Mouse (Mus musculus) forebrain, postnatal 0 days (tissue): ENCODE measurements around the gene Mastl. TPM values are rescaled to one million over a fixed set of nuclear protein-coding genes. Genes with fewer than 3 reads are reported as not detected.
A peak's percentile ranks its signal among the peaks of the same experiment; 100 is the strongest.

Experiments used
- ATAC-seq: fragments of 200-750 bp; cut with Nextera tagmentation; 2 replicates; pipeline ENCODE4 v1.8.0; 2017; ENCODE audit warnings: mild to moderate bottlenecking, moderate library complexity
- DNase-seq: peaks from one replicate; pipeline ENCODE4 v3.0.0-alpha.2; 2015
- H3K27ac ChIP-seq: fragments of 300-500 bp; sonication (generic); 2 replicates; pipeline ENCODE4 v1.5.1; 2014; ENCODE audit warnings: low read depth, mild to moderate bottlenecking, antibody characterized with exemption, low read length, moderate library complexity, mixed read lengths
- H3K27me3 ChIP-seq: fragments of 300-500 bp; sonication (generic); 2 replicates; pipeline ENCODE4 v1.6.1; 2014; ENCODE audit warnings: mild to moderate bottlenecking, low read length, mixed read lengths; ENCODE audit not compliant: insufficient read depth
- H3K36me3 ChIP-seq: fragments of 300-500 bp; sonication (generic); 2 replicates; pipeline ENCODE4 v1.6.1; 2014; ENCODE audit warnings: mild to moderate bottlenecking, moderate library complexity; ENCODE audit not compliant: insufficient read depth
- H3K4me1 ChIP-seq: fragments of 300-500 bp; sonication (generic); 2 replicates; pipeline ENCODE4 v1.6.1; 2014; ENCODE audit warnings: antibody characterized with exemption; ENCODE audit not compliant: insufficient read depth
- H3K4me2 ChIP-seq: fragments of 300-500 bp; sonication (generic); 2 replicates; pipeline ENCODE4 v1.6.1; 2014; ENCODE audit warnings: low read depth, mild to moderate bottlenecking, moderate library complexity
- H3K4me3 ChIP-seq: fragments of 300-500 bp; sonication (generic); 2 replicates; pipeline ENCODE4 v1.5.1; 2014; ENCODE audit warnings: low read depth, low read length, mixed read lengths
- H3K9ac ChIP-seq: fragments of 300-500 bp; sonication (generic); 2 replicates; pipeline ENCODE4 v1.6.1; 2014; ENCODE audit warnings: mild to moderate bottlenecking
- H3K9me3 ChIP-seq: fragments of 300-500 bp; sonication (generic); 2 replicates; pipeline ENCODE4 v1.6.1; 2016; ENCODE audit warnings: low read length
- CTCF ChIP-seq: sonication (generic); IDR thresholded peaks from 2 replicates; pipeline ENCODE4 v1.5.1; 2016; ENCODE audit warnings: antibody characterized with exemption, control low read depth, low read depth
- WGBS: fragments of 180-500 bp; shearing (Covaris S2); extraction: QIAGEN DNeasy Blood & Tissue Kit; methylation state at CpG from one replicate; pipeline ENCODE4 v1.1.7; 2014; 5-methylcytosine and 5-hydroxymethylcytosine counted together
- polyA plus RNA-seq: library from polyadenylated mRNA; unstranded; fragments of >200 nt; fragmentation: Nextera tagmentation; extraction: Ambion mirVana; gene quantifications from 2 replicates; pipeline ENCODE4 v1.2.1, GENCODE M21; 2015
- total RNA-seq: library from RNA; depleted of rRNA; stranded (reverse); fragments of >200 nt; gene quantifications from 2 replicates; pipeline ENCODE4 v1.2.3, GENCODE M21; 2014

The Mastl gene
- total and polyA plus RNA-seq, 2 experiments from 2014 or later = 1.8 to 4.6 TPM

DNA sequence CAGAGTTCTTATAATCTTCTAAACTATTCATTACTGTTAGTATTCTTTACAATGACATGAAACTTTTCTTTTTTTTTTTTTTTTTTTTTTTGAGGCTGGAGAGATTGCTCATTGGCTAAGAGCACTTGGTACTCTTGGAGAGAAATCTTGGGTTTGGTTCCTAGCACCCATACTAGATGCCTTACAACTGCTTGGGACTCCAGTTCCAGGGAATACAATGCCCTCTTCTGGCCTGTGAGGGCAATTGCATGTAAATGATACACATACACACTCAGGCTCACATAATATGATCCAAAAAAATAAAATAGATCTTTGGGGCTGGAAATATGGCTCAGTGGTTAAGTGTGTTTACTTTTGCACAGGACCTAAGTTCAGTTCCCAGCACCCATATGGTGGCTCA lies 79.0 kb downstream of the Mastl start:
- Histone ChIP-seq H3K9me3 (no peaks in the 10 kb centered on the region), H3K9ac (no peak overlapping the region), H3K27me3 (no peaks in the 10 kb centered on the region), H3K4me3 (no peak overlapping the region), H3K27ac (no peak overlapping the region), H3K36me3 (peaks cover 30% of the 10 kb centered on the region), H3K4me1 (no peaks in the 10 kb centered on the region), H3K4me2 (no peak overlapping the region)
- ATAC-seq = no peak
- no peak for DNase-seq
- TF ChIP-seq CTCF = peak; percentile 16; the same call in 1 of the 2 replicates

- no peak overlapping the region for H3K27ac ChIP-seq
- H3K9ac ChIP-seq = no peak overlapping the region
- H3K36me3 ChIP-seq = peaks cover 26% of the 10 kb centered on the region
- no peaks in the 10 kb centered on the region for H3K4me1 ChIP-seq
- H3K27me3 ChIP-seq = no peaks in the 10 kb centered on the region
- H3K4me3 ChIP-seq = no peak overlapping the region
- TF ChIP-seq CTCF = no peak
- H3K4me2 ChIP-seq = no peak overlapping the region
- ATAC-seq = no peak
- no peaks in the 10 kb centered on the region for H3K9me3 ChIP-seq
- DNase-seq = no peak
These were observed 80.0 kb downstream of the Mastl start for GRCm38 (mm10) chr2:23075846-23076245.

DNA sequence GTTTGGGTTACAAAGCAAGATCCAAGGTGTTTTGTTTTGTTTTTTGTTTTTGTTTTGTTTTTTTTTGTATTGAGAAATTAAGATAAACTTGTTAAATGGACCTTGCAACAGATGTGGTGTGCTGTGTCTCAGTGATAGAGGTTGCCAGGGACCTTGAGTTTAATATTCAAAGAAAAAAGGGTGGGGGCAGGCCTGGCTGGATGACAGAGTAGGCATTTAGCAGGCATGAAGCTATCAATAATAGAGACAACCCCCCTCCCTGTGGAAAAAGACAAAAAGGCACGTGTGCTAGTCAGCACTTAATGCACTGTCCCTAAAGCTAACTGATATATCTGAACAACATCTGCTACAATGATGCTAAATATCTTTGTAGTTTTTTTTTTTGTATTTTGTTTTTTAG lies 84.4 kb downstream of the Mastl start:
- Histone ChIP-seq H3K27me3 (no peaks in the 10 kb centered on the region), H3K9ac (no peak overlapping the region), H3K9me3 (no peaks in the 10 kb centered on the region), H3K4me1 (peaks cover 4% of the 10 kb centered on the region; the same call in 1 of the 2 replicates), H3K4me2 (no peak overlapping the region), H3K36me3 (peaks cover 5% of the 10 kb centered on the region; the same call in 1 of the 2 replicates), H3K4me3 (no peak overlapping the region), H3K27ac (no peak overlapping the region)
- WGBS = 81% methylated on average over 1 of the region's 1 CpGs
- no peak for DNase-seq
- no peak for TF ChIP-seq CTCF
- no peak for ATAC-seq

DNA sequence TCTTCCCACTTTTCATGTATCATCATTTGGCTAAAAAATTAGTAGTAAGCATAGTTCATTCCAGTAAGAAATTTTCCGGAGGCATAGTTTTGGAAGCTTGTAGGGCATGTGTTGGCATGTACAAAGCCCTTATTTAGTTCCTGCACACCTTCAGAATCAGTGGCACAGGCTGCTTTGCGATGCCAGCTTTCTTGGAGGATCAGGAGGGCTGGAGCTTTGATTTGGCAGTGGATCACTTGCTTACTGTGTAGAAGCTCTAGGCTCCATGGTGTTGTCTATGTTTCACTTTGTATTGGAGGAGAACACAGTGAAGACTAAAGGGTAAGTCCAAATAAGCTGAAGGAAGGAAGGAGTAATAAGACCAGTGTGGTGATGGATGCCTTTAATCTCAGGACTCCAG lies 85.3 kb downstream of the Mastl start:
- H3K36me3 ChIP-seq = peaks cover 5% of the 10 kb centered on the region; the same call in 1 of the 2 replicates
- peaks cover 4% of the 10 kb centered on the region; the same call in 1 of the 2 replicates for H3K4me1 ChIP-seq
- 89% methylated on average over 2 of the region's 2 CpGs for WGBS
- no peak overlapping the region for H3K9ac ChIP-seq
- TF ChIP-seq CTCF = no peak
- no peaks in the 10 kb centered on the region for H3K27me3 ChIP-seq
- no peaks in the 10 kb centered on the region for H3K9me3 ChIP-seq
- no peak overlapping the region for H3K27ac ChIP-seq
- ATAC-seq = no peak
- no peak for DNase-seq
- no peak overlapping the region for H3K4me3 ChIP-seq
- H3K4me2 ChIP-seq = no peak overlapping the region

- no peaks in the 10 kb centered on the region for H3K27me3 ChIP-seq
- no peaks in the 10 kb centered on the region for H3K9me3 ChIP-seq
- ATAC-seq (peak; percentile 91), DNase-seq (peak; percentile 93)
- peak overlapping the region; percentile 96 for H3K27ac ChIP-seq
- H3K4me3 ChIP-seq = peak overlapping the region; percentile 58
- WGBS = under 1% methylated on average over 50 of the region's 50 CpGs
- H3K4me1 ChIP-seq = peaks cover 4% of the 10 kb centered on the region; the same call in 1 of the 2 replicates
- peak overlapping the region; percentile 98 for H3K4me2 ChIP-seq
- H3K36me3 ChIP-seq = peaks cover 5% of the 10 kb centered on the region; the same call in 1 of the 2 replicates
- peak; percentile 57 for TF ChIP-seq CTCF
- peak overlapping the region; percentile 86 for H3K9ac ChIP-seq
These were observed 86.7 kb downstream of the Mastl start for GRCm38 (mm10) chr2:23068894-23069744.

DNA sequence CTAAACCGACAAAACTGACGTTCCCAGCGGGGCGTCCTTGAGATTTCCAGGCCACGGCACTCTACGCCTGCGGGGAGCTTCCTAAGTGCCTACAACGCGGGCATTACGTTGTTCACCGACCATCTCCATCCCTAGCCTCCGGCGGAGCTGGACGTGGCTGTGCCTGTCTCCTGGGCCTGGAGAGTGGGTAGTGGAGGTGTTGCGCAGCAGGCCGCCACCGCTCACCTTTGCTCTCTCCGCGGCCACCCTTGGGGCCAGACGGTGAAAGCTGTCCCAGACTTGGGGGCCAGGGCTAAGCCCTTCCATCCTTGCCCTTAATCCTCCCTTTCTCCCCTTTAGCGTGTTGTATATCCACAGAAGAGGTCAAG lies 87.5 kb downstream of the Mastl start:
- DNase-seq = no peak
- peaks cover 4% of the 10 kb centered on the region; the same call in 1 of the 2 replicates for H3K4me1 ChIP-seq
- H3K27me3 ChIP-seq = no peaks in the 10 kb centered on the region
- peak overlapping the region; percentile 86 for H3K9ac ChIP-seq
- TF ChIP-seq CTCF = no peak
- peak; percentile 62 for ATAC-seq
- H3K9me3 ChIP-seq = no peaks in the 10 kb centered on the region
- peaks cover under 1% of the 10 kb centered on the region; the same call in 1 of the 2 replicates for H3K36me3 ChIP-seq
- H3K27ac ChIP-seq = peak overlapping the region; percentile 96
- peak overlapping the region; percentile 98 for H3K4me2 ChIP-seq
- WGBS = 4% methylated on average over 21 of the region's 21 CpGs
- peak overlapping the region; percentile 58 for H3K4me3 ChIP-seq
